In genomic region chr13:102744481-102745269, GRCm38 (mm10) we compare ENCODE assay signal across 9 mouse cellular contexts. TPM values are rescaled to one million over a fixed set of nuclear protein-coding genes. Genes with fewer than 3 reads are reported as not detected.
DNase-seq lines count a peak whose midpoint lies in the region; ATAC-seq lines count a peak whose summit lies in the region.
"Had no signal": no experiment of that assay in that cellular context is flagged by ENCODE, and none has a peak within 500 bp of the region (broad histone marks: within the 10 kb centered on the region; RNA-seq: fewer than 3 reads in every experiment).

No protein-coding gene starts in this region.

- peak; percentile 89 for DNase-seq in heart, adult 11 months
- no peak for DNase-seq in heart, postnatal 25 days (ENCODE audit: low spot score)
- peak; percentile 48 for DNase-seq in CD4-positive helper T cell, adult 2 months (ENCODE audit: low read depth, low spot score)
- peak; percentile 39 for DNase-seq in c-Kit-positive CD71-negative TER-119-negative erythroid progenitor cells, embryonic 14.5 days (ENCODE audit: low read depth)
- DNase-seq in forebrain, embryonic 14.5 days (ENCODE audit: low spot score): peak; percentile 73
- peak; percentile 44 to 78 for DNase-seq in kidney, postnatal 36 days
- peak; percentile 35 for DNase-seq in skeletal muscle tissue, adult 2 months (ENCODE audit: low read depth, low spot score)

- no peak overlapping the region for H3K4me2 ChIP-seq in forebrain, embryonic 14.5 days (ENCODE audit: low read length)
- H3K4me2 ChIP-seq in lung, embryonic 16.5 days (ENCODE audit: low read depth, low read length): no peak overlapping the region
- H3K4me2 ChIP-seq: limb, embryonic 15.5 days had no signal

- 68% methylated on average over 9 of the region's 9 CpGs for WGBS in forebrain, embryonic 14.5 days
- 66% methylated on average over 9 of the region's 9 CpGs for WGBS in lung, embryonic 16.5 days

- intact Hi-C loops in heart, postnatal 25 days (cut with DNase I): loop anchor here (1.0 kb wide), 1 partner anchor 66 kb away; no protein-coding TSS in a partner anchor

- no peak overlapping the region; the same call in 1 of the 2 replicates for H3K27ac ChIP-seq in forebrain, embryonic 14.5 days (ENCODE audit: low read depth, low read length)
- no peak overlapping the region for H3K27ac ChIP-seq in lung, embryonic 16.5 days (ENCODE audit: low read length)
- H3K27ac ChIP-seq: limb, embryonic 15.5 days had no signal

- H3K9me3 ChIP-seq in forebrain, embryonic 14.5 days (replicated peaks; ENCODE audit: control insufficient read depth, low read length): no peaks in the 10 kb centered on the region
- H3K9me3 ChIP-seq in lung, embryonic 16.5 days (ENCODE audit: control insufficient read depth, low read length): no peaks in the 10 kb centered on the region
- H3K9me3 ChIP-seq: limb, embryonic 15.5 days had no signal

- H3K36me3 ChIP-seq in forebrain, embryonic 14.5 days (ENCODE audit: control insufficient read depth, insufficient read depth, low read length): peaks cover 5% of the 10 kb centered on the region; the same call in 1 of the 2 replicates
- peaks cover 9% of the 10 kb centered on the region for H3K36me3 ChIP-seq in lung, embryonic 16.5 days (ENCODE audit: control insufficient read depth, insufficient read depth, low read length)

- H3K4me1 ChIP-seq in forebrain, embryonic 14.5 days (ENCODE audit: control insufficient read depth, insufficient read depth, low read length): no peaks in the 10 kb centered on the region
- no peaks in the 10 kb centered on the region for H3K4me1 ChIP-seq in lung, embryonic 16.5 days (replicated peaks; ENCODE audit: control insufficient read depth, insufficient read depth, low read length)
- H3K4me1 ChIP-seq: limb, embryonic 15.5 days had no signal

- H3K27me3 ChIP-seq in forebrain, embryonic 14.5 days (replicated peaks; ENCODE audit: control insufficient read depth, insufficient read depth, low read length): no peaks in the 10 kb centered on the region
- no peaks in the 10 kb centered on the region for H3K27me3 ChIP-seq in lung, embryonic 16.5 days (ENCODE audit: control insufficient read depth, insufficient read depth, low read depth, low read length)
- H3K27me3 ChIP-seq: limb, embryonic 15.5 days had no signal

- 0 out of 2 replicates have a peak, but pooled peaks have one; percentile 32 for ATAC-seq in forebrain, embryonic 14.5 days
- ATAC-seq in lung, embryonic 16.5 days (ENCODE audit: low read depth): 0 out of 2 replicates have a peak, but pooled peaks have one; percentile 36

- no peak overlapping the region for H3K9ac ChIP-seq in forebrain, embryonic 14.5 days (ENCODE audit: low read length)
- no peak overlapping the region for H3K9ac ChIP-seq in lung, embryonic 16.5 days (ENCODE audit: low read length)
- H3K9ac ChIP-seq: limb, embryonic 15.5 days had no signal

- no peak overlapping the region for H3K4me3 ChIP-seq in forebrain, embryonic 14.5 days (ENCODE audit: low read depth, low read length)
- H3K4me3 ChIP-seq in lung, embryonic 16.5 days (ENCODE audit: low read length): no peak overlapping the region
- H3K4me3 ChIP-seq: limb, embryonic 15.5 days had no signal

RNA-seq across cellular contexts. Expression of gene Cd180, which starts 51.3 kb away (rescaled TPM):
- 1 to 10 TPM in 1 of 2 experiments, under 1 TPM in 1; 0.57 to 1.1 TPM for total RNA-seq in heart, postnatal 25 days (2021)
- polyA plus RNA-seq in forebrain, embryonic 14.5 days (2014; fragmentation: Nextera tagmentation; extraction: Ambion mirVana): 0.66 and 1.8 TPM in 2 replicates
- 0.44 and 0.64 TPM in 2 replicates for polyA plus RNA-seq in lung, embryonic 16.5 days (2015; fragmentation: Nextera tagmentation; extraction: Ambion mirVana)
